Mouse (Mus musculus): ENCODE results near the gene Igflr1.

The Igflr1 gene

GRCm38 (mm10) chr7:30588676-30589434 lies 23.6 kb downstream of the Igflr1 start, which contains the start of gene Kmt2b:
Gene Kmt2b, minus strand, starts transcription at chr7:30588726.
- peak; percentile 90 for DNase-seq

GRCm38 (mm10) chr7:30589435-30590301 lies 24.4 kb downstream of the Igflr1 start:
- peak; percentile 79 to 83 for DNase-seq

GRCm38 (mm10) chr7:30590927-30591604 lies 25.8 kb downstream of the Igflr1 start:
- no peak for DNase-seq

GRCm38 (mm10) chr7:30591605-30591951 lies 26.4 kb downstream of the Igflr1 start:
- no peak for DNase-seq

GRCm38 (mm10) chr7:30592772-30593423 lies 27.7 kb downstream of the Igflr1 start:
- DNase-seq, result peak in 1 of 2 experiments; percentile 11

- peak; percentile 34 for DNase-seq
Observed at GRCm38 (mm10) chr7:30593579-30594509, 28.6 kb downstream of the Igflr1 start.

- DNase-seq, result peak; percentile 23 to 34
Observed at GRCm38 (mm10) chr7:30594510-30595024, 29.3 kb downstream of the Igflr1 start.

GRCm38 (mm10) chr7:30596093-30596492 lies 30.9 kb downstream of the Igflr1 start:
- no peak for DNase-seq

- no peak for DNase-seq
Observed at GRCm38 (mm10) chr7:30596811-30597210, 31.6 kb downstream of the Igflr1 start.

- DNase-seq, result no peak
Observed at GRCm38 (mm10) chr7:30598786-30599185, 33.6 kb downstream of the Igflr1 start, which contains the start of gene Zbtb32. Gene Zbtb32, minus strand, starts transcription at chr7:30598909.

GRCm38 (mm10) chr7:30599933-30600353 lies 34.7 kb downstream of the Igflr1 start:
- DNase-seq, result peak; percentile 48 to 51

GRCm38 (mm10) chr7:30600651-30601050 lies 35.4 kb downstream of the Igflr1 start:
- DNase-seq, result no peak

- no peak for DNase-seq
Observed at GRCm38 (mm10) chr7:30602583-30602982, 37.4 kb downstream of the Igflr1 start.

- DNase-seq, result no peak
Observed at GRCm38 (mm10) chr7:30604424-30604823, 39.2 kb downstream of the Igflr1 start.

GRCm38 (mm10) chr7:30604944-30605343 lies 39.7 kb downstream of the Igflr1 start:
- DNase-seq, result no peak

- DNase-seq, result peak; percentile 76 to 79
Observed at GRCm38 (mm10) chr7:30607706-30608309, 42.6 kb downstream of the Igflr1 start.

GRCm38 (mm10) chr7:30608476-30608875 lies 43.2 kb downstream of the Igflr1 start:
- no peak for DNase-seq

GRCm38 (mm10) chr7:30610043-30610442 lies 44.8 kb downstream of the Igflr1 start:
- no peak for DNase-seq

- DNase-seq, result no peak
Observed at GRCm38 (mm10) chr7:30612654-30613402, 47.6 kb downstream of the Igflr1 start, which contains the start of gene Upk1a. Gene Upk1a, minus strand, starts transcription at chr7:30612847.

Data from B cell, adult 2 months (primary cell).